Mouse (Mus musculus): ENCODE data around the gene Zbtb3.
"Not testable (repeated sequence)": the region's sequence is repeated elsewhere in the genome, so short reads cannot be mapped to it uniquely, and the experiment has no call there.

DNA sequence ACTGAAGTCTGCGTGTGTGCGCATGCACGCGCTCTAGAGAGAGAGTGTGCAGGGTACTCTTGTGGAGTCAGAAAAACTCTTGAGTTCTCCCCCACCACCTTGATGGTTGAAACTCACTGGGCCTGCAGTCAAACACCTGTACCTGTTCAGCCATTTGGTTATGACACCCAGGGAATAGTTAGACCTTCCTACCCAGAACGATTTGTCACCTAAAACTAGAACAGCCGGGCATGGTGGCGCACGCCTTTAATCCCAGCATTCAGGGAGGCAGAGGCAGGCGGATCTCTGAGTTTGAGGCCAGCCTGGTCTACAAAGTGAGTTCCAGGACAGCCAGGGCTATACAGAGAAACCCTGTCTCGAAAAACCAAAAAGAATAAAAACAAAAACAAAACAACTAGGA, 34.0 kb downstream of the Zbtb3 start:
- TF ChIP-seq TAL1 (conservative IDR thresholded peaks at IDR 0.05; ENCODE audit: low read depth, low read length); CTCF (IDR thresholded peaks at IDR 0.05; ENCODE audit: low read depth, low read length): not testable (repeated sequence)

All from G1E (cell line).